Mouse (Mus musculus): ENCODE results near the gene Ap2a2. TPM values are rescaled to one million over a fixed set of nuclear protein-coding genes. Genes with fewer than 3 reads are reported as not detected.
"Not testable (repeated sequence)": the region's sequence is repeated elsewhere in the genome, so short reads cannot be mapped to it uniquely, and the experiment has no call there.

Ap2a2 gene
- polyA plus RNA-seq, 1 experiment from 2014 or later = 78.4 TPM

GRCm38 (mm10) chr7:141639335-141639890 is 77.4 kb downstream of the Ap2a2 start:
- WGBS = 84% methylated on average over 5 of the region's 5 CpGs
- peak; percentile 43 for ATAC-seq (ENCODE audit: insufficient read depth, low FRiP score, low read depth)
- not testable (repeated sequence) for H3K27me3 ChIP-seq (replicated peaks); H3K4me2 ChIP-seq; H3K9ac ChIP-seq; H3K36me3 ChIP-seq; H3K4me3 ChIP-seq (replicated peaks); H3K4me1 ChIP-seq; H3K9me3 ChIP-seq; H3K27ac ChIP-seq

GRCm38 (mm10) chr7:141642375-141642774 is 80.4 kb downstream of the Ap2a2 start:
- ATAC-seq (ENCODE audit: insufficient read depth, low FRiP score, low read depth) = no peak
- H3K4me3 ChIP-seq (replicated peaks) = no peak overlapping the region
- no peaks in the 10 kb centered on the region for H3K9me3 ChIP-seq
- H3K9ac ChIP-seq = no peak overlapping the region
- no peaks in the 10 kb centered on the region for H3K4me1 ChIP-seq
- no peak overlapping the region for H3K27ac ChIP-seq
- H3K36me3 ChIP-seq = no peaks in the 10 kb centered on the region
- H3K27me3 ChIP-seq (replicated peaks) = no peaks in the 10 kb centered on the region
- H3K4me2 ChIP-seq = no peak overlapping the region
- WGBS = 92% methylated on average over 1 of the region's 1 CpGs

GRCm38 (mm10) chr7:141643160-141643559 is 81.2 kb downstream of the Ap2a2 start:
- ATAC-seq (ENCODE audit: insufficient read depth, low FRiP score, low read depth) = no peak
- WGBS = 43% methylated on average over 3 of the region's 3 CpGs
- Histone ChIP-seq H3K4me1 (no peaks in the 10 kb centered on the region), H3K9ac (no peak overlapping the region), H3K27me3 (replicated peaks) (no peaks in the 10 kb centered on the region), H3K4me3 (replicated peaks) (no peak overlapping the region), H3K27ac (no peak overlapping the region), H3K9me3 (no peaks in the 10 kb centered on the region), H3K4me2 (no peak overlapping the region), H3K36me3 (no peaks in the 10 kb centered on the region)

- no peaks in the 10 kb centered on the region for H3K36me3 ChIP-seq
- H3K9me3 ChIP-seq = no peaks in the 10 kb centered on the region
- H3K27ac ChIP-seq = no peak overlapping the region
- no peak for ATAC-seq (ENCODE audit: insufficient read depth, low FRiP score, low read depth)
- no peaks in the 10 kb centered on the region for H3K4me1 ChIP-seq
- H3K27me3 ChIP-seq (replicated peaks) = no peaks in the 10 kb centered on the region
- H3K4me3 ChIP-seq (replicated peaks) = no peak overlapping the region
- H3K4me2 ChIP-seq = no peak overlapping the region
- 68% methylated on average over 2 of the region's 2 CpGs for WGBS
- no peak overlapping the region for H3K9ac ChIP-seq
These were observed 85.1 kb downstream of the Ap2a2 start for GRCm38 (mm10) chr7:141647083-141647482.

GRCm38 (mm10) chr7:141647815-141648214 is 85.8 kb downstream of the Ap2a2 start:
- no peaks in the 10 kb centered on the region for H3K4me1 ChIP-seq
- 65% methylated on average over 11 of the region's 11 CpGs for WGBS

GRCm38 (mm10) chr7:141652191-141652590 is 90.2 kb downstream of the Ap2a2 start:
- no peak for ATAC-seq (ENCODE audit: insufficient read depth, low FRiP score, low read depth)
- H3K4me1 ChIP-seq = no peaks in the 10 kb centered on the region
- H3K9ac ChIP-seq = no peak overlapping the region
- 47% methylated on average over 7 of the region's 7 CpGs for WGBS
- H3K4me3 ChIP-seq (replicated peaks) = no peak overlapping the region
- H3K27ac ChIP-seq = no peak overlapping the region
- H3K27me3 ChIP-seq (replicated peaks) = no peaks in the 10 kb centered on the region
- H3K9me3 ChIP-seq = no peaks in the 10 kb centered on the region
- no peak overlapping the region for H3K4me2 ChIP-seq
- no peaks in the 10 kb centered on the region for H3K36me3 ChIP-seq

More at GRCm38 (mm10) chr7:141647815-141648214, 85.8 kb downstream of the Ap2a2 start:
- ATAC-seq (ENCODE audit: insufficient read depth, low FRiP score, low read depth) = no peak
- Histone ChIP-seq H3K27me3 (replicated peaks) (no peaks in the 10 kb centered on the region), H3K27ac (no peak overlapping the region), H3K9ac (no peak overlapping the region), H3K4me3 (replicated peaks) (no peak overlapping the region), H3K4me2 (no peak overlapping the region), H3K36me3 (no peaks in the 10 kb centered on the region), H3K9me3 (no peaks in the 10 kb centered on the region)

GRCm38 (mm10) chr7:141660346-141660745 is 98.4 kb downstream of the Ap2a2 start:
- no peak overlapping the region for H3K9ac ChIP-seq
- 77% methylated on average over 1 of the region's 1 CpGs for WGBS
- H3K36me3 ChIP-seq = no peaks in the 10 kb centered on the region
- no peak overlapping the region for H3K27ac ChIP-seq
- no peak overlapping the region for H3K4me2 ChIP-seq
- H3K27me3 ChIP-seq (replicated peaks) = no peaks in the 10 kb centered on the region
- H3K4me3 ChIP-seq (replicated peaks) = no peak overlapping the region
- H3K4me1 ChIP-seq = peaks cover 7% of the 10 kb centered on the region; the same call in 1 of the 2 replicates
- no peak for ATAC-seq (ENCODE audit: insufficient read depth, low FRiP score, low read depth)
- H3K9me3 ChIP-seq = no peaks in the 10 kb centered on the region

GRCm38 (mm10) chr7:141661481-141661880 is 99.5 kb downstream of the Ap2a2 start:
- peak; percentile 21; the same call in 1 of the 2 replicates for ATAC-seq (ENCODE audit: insufficient read depth, low FRiP score, low read depth)
- Histone ChIP-seq H3K4me1 (peaks cover 7% of the 10 kb centered on the region; the same call in 1 of the 2 replicates), H3K4me3 (replicated peaks) (no peak overlapping the region), H3K27me3 (replicated peaks) (no peaks in the 10 kb centered on the region), H3K4me2 (no peak overlapping the region), H3K9ac (no peak overlapping the region), H3K9me3 (no peaks in the 10 kb centered on the region), H3K36me3 (no peaks in the 10 kb centered on the region), H3K27ac (no peak overlapping the region)
- 67% methylated on average over 3 of the region's 3 CpGs for WGBS

- H3K4me3 ChIP-seq (replicated peaks) = no peak overlapping the region
These were observed 100.2 kb downstream of the Ap2a2 start for GRCm38 (mm10) chr7:141662223-141662622.

GRCm38 (mm10) chr7:141666190-141666589 is 104.2 kb downstream of the Ap2a2 start:
- H3K4me2 ChIP-seq = no peak overlapping the region
- H3K4me1 ChIP-seq = no peaks in the 10 kb centered on the region
- H3K27ac ChIP-seq = no peak overlapping the region
- H3K4me3 ChIP-seq (replicated peaks) = no peak overlapping the region
- H3K9me3 ChIP-seq = no peaks in the 10 kb centered on the region
- no peaks in the 10 kb centered on the region for H3K27me3 ChIP-seq (replicated peaks)
- no peak overlapping the region for H3K9ac ChIP-seq
- 25% methylated on average over 4 of the region's 4 CpGs for WGBS
- no peak for ATAC-seq (ENCODE audit: insufficient read depth, low FRiP score, low read depth)
- H3K36me3 ChIP-seq = no peaks in the 10 kb centered on the region

More at GRCm38 (mm10) chr7:141662223-141662622, 100.2 kb downstream of the Ap2a2 start:
- H3K9me3 ChIP-seq = no peaks in the 10 kb centered on the region
- peaks cover 7% of the 10 kb centered on the region; the same call in 1 of the 2 replicates for H3K4me1 ChIP-seq
- no peak overlapping the region for H3K27ac ChIP-seq
- ATAC-seq (ENCODE audit: insufficient read depth, low FRiP score, low read depth) = no peak
- H3K9ac ChIP-seq = no peak overlapping the region
- WGBS = 60% methylated on average over 5 of the region's 5 CpGs
- no peaks in the 10 kb centered on the region for H3K27me3 ChIP-seq (replicated peaks)
- H3K36me3 ChIP-seq = no peaks in the 10 kb centered on the region
- H3K4me2 ChIP-seq = no peak overlapping the region

- not testable (repeated sequence) for H3K4me1 ChIP-seq; H3K27me3 ChIP-seq (replicated peaks); ATAC-seq (ENCODE audit: insufficient read depth, low FRiP score, low read depth); H3K4me2 ChIP-seq; H3K9me3 ChIP-seq; H3K36me3 ChIP-seq; H3K27ac ChIP-seq; H3K4me3 ChIP-seq (replicated peaks); H3K9ac ChIP-seq
- 88% methylated on average over 3 of the region's 3 CpGs for WGBS
These were observed 107.1 kb downstream of the Ap2a2 start for GRCm38 (mm10) chr7:141669097-141669496.

- ATAC-seq (ENCODE audit: insufficient read depth, low FRiP score, low read depth) = peak; percentile 44; the same call in 1 of the 2 replicates
- 72% methylated on average over 4 of the region's 4 CpGs for WGBS
- no peaks in the 10 kb centered on the region for H3K4me1 ChIP-seq
- H3K27ac ChIP-seq = no peak overlapping the region
- H3K4me3 ChIP-seq (replicated peaks) = no peak overlapping the region
- H3K9ac ChIP-seq = no peak overlapping the region
- no peaks in the 10 kb centered on the region for H3K27me3 ChIP-seq (replicated peaks)
- H3K9me3 ChIP-seq = no peaks in the 10 kb centered on the region
- H3K4me2 ChIP-seq = no peak overlapping the region
- no peaks in the 10 kb centered on the region for H3K36me3 ChIP-seq
These were observed 109.0 kb downstream of the Ap2a2 start for GRCm38 (mm10) chr7:141670999-141671398.
